Mouse (Mus musculus) lung, adult 18-20 months (tissue): ENCODE data around the gene Ush2a.

ENCODE experiments used
- DNase-seq, 2 experiments: peaks; one replicate each; pipeline ENCODE4 v3.0.0; 2022; ENCODE audit warnings: mixed read lengths in 2 of 2

The Ush2a gene

DNA sequence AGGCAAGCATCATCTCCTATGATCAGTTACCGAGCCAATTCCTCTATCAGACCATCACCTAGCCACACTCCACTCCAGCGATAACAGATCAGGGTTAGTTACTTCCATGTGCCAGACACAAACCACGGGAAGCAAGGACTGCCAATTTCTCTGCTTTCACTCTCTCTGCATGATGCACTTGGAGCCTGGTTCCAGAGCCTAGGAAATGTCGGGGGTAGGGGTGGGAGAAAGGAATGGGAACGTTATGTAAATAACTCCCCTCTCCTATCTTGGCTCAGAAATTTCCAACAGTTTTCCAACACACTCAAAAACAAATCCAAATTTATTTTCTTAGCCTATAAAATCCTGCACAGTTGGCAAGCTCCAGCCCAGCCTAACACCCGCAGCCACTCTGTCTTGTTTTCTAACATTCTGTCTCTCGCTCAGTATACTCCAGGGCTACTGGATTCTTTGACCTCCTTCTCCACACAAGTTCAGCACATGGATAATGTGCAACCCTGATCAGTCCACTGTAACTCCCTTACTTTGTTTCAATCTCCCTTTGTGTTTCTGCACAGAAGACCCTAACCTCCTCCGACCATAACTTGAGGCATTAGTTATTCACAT lies 515.8 kb downstream of the Ush2a start:
- no peak for DNase-seq

- DNase-seq = no peak
These were observed 523.2 kb downstream of the Ush2a start for GRCm38 (mm10) chr1:188785056-188785455.

DNA sequence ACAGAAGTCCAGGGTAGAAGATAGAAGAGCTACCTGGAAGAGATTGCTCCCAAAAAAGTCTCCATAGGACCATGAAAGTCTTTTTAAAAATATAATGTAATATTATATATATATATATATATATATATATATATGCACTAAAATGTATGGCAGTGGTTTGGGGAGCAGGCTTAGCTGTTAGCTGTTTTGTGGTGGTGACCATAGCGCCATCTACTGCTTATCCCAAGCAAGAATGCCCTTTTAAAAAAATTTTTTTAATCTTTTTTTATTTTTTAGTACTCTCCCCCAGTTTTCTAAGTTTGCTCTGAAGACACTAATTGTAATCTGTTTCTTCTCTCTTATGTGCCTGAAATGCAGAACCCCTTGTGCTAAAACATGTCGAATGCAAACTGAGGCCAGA lies 543.2 kb downstream of the Ush2a start:
- no peak for DNase-seq

- DNase-seq = no peak
These were observed 544.0 kb downstream of the Ush2a start for GRCm38 (mm10) chr1:188805852-188806251.

- DNase-seq = no peak
These were observed 548.8 kb downstream of the Ush2a start for GRCm38 (mm10) chr1:188810631-188811030.

DNA sequence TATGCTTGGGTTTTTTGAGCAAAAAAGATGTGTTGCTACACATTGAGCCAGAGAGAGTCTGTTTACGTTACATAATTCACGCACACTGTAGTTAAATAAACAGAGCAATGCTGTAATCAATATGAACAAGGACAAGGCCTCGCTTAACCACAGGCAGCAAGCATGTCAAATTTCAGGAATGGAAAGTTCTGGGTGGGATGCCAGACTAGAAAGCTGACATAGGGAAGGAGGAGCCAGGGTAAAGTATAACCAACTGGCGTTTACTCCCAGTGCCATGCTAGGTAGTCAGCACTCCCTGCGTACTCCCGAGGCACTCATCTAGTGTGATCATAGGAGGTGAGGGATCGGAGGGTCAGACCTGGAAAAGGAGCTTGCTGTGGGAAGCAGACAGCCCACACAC lies 553.2 kb downstream of the Ush2a start:
- no peak for DNase-seq

GRCm38 (mm10) chr1:188824195-188824594 lies 562.4 kb downstream of the Ush2a start:
- no peak for DNase-seq

- DNase-seq = no peak
These were observed 563.2 kb downstream of the Ush2a start for GRCm38 (mm10) chr1:188824878-188825532.

DNA sequence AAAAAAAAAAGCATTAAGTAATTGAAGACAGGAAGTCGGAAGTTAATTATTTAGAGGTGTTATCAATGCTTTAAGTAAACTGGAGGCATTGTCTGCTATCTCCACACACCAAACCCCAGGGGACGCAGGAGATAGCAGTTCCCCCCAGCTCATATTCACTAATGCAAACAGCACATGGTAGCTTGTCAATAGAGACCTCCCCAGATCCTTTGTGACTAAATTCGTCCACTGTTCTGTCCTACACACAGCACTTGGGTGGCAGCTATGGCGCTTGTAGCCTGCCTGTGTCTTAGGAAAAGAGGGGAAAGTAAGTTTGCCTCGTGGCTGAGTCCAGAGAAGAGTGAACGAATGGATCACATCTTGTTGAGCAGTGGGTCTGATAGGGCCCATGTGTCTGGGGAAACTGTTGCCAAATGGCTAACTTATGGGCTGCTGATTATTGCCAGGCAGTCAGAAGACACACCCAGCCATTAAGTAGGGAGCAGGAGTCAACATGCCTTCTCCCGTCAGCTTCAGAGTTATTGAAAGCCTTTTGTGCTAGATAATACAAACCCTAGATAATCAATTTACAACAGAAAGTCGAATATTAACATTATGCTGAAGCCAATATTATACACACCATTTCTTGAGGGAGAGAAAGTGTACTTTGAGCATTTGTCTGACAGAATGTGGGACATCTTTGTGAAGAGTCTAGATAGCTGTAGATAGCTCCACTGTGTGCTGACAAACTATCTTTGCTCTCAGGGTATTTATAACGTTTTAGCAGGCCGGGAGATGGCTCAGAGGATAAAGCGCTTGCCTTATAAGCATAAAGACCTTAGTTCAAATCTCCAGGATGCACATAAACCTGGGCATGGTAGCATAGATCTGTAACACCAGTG lies 568.9 kb downstream of the Ush2a start:
- DNase-seq = no peak

GRCm38 (mm10) chr1:188833906-188834305 lies 572.1 kb downstream of the Ush2a start:
- no peak for DNase-seq

- DNase-seq = no peak
These were observed 572.9 kb downstream of the Ush2a start for GRCm38 (mm10) chr1:188834770-188835169.

DNA sequence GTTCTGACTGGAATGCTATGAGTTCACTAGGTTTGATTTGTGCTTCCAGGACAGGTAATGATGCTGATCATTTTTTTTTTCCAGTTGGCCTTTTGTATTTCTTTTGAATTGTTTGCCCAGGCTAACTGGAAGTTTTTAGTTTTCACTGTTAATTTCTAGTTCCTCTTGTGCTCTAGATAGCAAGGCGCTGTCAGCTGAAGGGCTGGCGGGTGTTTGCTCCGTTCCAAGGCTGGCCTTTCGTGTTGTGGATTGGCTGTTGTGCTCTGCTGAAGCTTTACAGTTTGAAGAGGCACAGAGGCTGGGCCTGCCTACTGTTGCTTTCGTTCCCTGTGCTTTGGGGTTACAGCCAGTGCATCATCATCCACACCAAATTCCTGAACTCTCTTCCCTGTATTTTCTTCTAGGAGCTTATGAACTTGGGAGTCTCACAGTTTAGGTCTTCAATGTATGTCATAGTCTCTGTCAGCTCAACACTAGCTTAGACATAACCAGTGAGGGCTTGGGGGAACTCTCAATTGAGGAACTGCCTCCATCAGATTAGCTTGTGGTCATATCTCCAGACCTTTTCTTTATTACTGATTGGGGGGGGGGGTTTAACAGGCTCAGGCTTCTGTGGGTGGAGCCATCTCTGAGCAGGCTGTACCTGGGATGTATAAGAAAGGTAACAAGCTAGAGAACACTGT lies 575.9 kb downstream of the Ush2a start:
- DNase-seq = no peak

- DNase-seq = no peak
These were observed 585.4 kb downstream of the Ush2a start for GRCm38 (mm10) chr1:188847242-188847641.

GRCm38 (mm10) chr1:188852776-188853175 lies 591.0 kb downstream of the Ush2a start:
- DNase-seq = no peak

DNA sequence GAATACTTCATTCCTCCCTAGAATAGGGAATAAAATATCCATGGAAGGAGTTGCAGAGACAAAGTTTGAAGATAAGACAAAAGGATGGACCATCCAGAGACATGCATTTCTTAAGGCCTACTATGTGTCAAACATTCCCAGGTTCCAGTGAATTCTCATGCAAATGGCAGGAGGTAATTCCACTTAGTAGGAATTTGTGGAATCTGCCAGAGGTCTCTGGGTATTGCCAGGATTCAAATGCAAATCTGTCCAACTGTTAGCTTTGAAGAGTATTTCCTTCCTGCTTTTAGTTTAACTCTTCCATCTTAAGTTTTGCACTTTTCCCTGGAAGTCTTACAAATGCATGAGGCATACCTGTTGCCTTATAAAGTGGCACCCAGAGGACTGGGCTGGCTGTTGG lies 592.4 kb downstream of the Ush2a start:
- DNase-seq = no peak

GRCm38 (mm10) chr1:188855034-188855433 lies 593.2 kb downstream of the Ush2a start:
- no peak for DNase-seq

DNA sequence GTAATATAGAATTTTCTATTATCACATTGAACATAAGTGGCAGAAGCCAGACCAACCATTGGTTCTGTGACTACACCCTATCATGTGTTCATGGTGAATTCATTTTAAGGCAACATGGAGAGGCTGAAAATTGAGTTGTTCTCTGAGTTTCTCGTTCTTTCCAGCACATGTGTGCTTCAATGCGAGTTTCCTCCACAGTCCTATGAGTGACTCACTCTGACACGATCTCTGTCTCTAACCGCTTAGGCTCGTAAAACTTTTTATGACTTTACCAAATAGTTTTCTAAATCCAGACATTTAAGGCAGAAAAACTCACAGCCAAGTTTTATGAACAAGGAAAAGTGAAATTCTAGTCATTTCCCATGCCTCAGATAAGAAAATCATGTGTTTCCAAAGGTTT lies 597.9 kb downstream of the Ush2a start:
- DNase-seq = no peak

DNA sequence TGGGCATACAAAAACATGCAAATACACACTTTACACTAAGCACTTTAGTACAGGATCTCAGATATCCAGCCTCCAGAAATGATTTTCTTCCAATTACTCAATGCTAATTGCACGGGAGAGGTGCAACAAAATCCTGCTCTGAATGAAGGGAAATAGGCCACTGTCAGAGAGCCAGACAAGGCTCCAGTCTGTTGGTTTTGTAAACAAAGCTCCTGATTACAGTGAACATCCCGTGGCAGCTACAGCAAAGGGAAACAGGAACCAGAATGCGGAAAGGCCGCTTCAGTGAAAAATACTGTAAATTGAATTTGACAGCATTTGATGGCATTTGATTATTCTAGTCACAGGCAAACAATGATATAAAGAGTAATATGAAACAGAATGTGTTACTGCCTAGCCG lies 604.1 kb downstream of the Ush2a start:
- no peak for DNase-seq

- DNase-seq = no peak
These were observed 604.7 kb downstream of the Ush2a start for GRCm38 (mm10) chr1:188866515-188866914.

GRCm38 (mm10) chr1:188878531-188879055 lies 616.8 kb downstream of the Ush2a start:
- DNase-seq = no peak

- DNase-seq = no peak
These were observed 635.2 kb downstream of the Ush2a start for GRCm38 (mm10) chr1:188896906-188897551.

- no peak for DNase-seq
These were observed 642.3 kb downstream of the Ush2a start for GRCm38 (mm10) chr1:188904091-188904490.
